Mouse (Mus musculus) hindlimb bud, embryonic 11.5 days (tissue): Measurements from ENCODE around the gene Hddc3.

Experiments used
- DNase-seq: peaks from one replicate; pipeline ENCODE4 v3.0.0-alpha.2; 2012; ENCODE audit warnings: low read depth, low spot score; ENCODE audit errors: extremely low spot score

Gene Hddc3

DNA sequence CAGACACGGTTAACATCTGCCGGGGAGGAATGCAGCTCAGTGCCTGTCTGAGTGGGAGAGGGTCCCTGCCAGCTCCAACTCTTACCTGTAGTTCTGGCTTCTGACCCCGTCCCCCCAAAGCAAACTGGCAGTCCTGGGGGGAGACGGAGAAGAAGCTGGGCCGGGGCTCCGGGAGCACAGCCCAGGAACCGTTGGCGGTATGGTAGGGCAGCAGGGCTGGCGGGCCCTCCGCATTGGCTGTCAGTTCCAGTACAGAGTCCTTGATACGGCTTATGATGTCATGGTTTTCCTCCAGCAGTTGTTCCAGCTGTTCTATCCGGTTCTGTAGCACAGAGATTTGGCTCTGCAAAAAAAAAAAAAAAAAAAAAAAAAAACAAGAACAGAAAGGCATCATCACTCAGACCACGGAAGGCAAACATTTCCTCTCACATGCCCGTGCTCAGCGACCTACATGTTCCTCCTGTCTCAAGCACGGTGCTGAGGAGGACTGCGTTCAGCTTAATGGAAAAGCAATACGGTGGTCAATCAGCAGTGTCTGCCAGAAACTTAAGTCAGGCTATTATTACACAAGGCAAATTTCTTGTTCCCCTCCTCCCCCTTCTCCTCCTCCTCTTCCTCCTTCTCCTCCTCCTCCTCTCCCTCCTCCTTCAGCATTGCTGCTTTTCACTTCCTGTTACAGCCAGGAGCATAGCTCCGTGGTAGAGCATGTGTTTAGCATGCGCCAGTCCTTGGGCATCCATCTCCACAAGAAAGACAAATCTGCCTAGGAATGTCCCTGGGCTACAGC, 25.9 kb downstream of the Hddc3 start:
- DNase-seq = no peak

GRCm38 (mm10) chr7:80369461-80369860, 26.6 kb downstream of the Hddc3 start:
- no peak for DNase-seq

- no peak for DNase-seq
Measured at GRCm38 (mm10) chr7:80369967-80370431, 27.1 kb downstream of the Hddc3 start.

GRCm38 (mm10) chr7:80370649-80371040, 27.7 kb downstream of the Hddc3 start:
- DNase-seq = no peak

DNA sequence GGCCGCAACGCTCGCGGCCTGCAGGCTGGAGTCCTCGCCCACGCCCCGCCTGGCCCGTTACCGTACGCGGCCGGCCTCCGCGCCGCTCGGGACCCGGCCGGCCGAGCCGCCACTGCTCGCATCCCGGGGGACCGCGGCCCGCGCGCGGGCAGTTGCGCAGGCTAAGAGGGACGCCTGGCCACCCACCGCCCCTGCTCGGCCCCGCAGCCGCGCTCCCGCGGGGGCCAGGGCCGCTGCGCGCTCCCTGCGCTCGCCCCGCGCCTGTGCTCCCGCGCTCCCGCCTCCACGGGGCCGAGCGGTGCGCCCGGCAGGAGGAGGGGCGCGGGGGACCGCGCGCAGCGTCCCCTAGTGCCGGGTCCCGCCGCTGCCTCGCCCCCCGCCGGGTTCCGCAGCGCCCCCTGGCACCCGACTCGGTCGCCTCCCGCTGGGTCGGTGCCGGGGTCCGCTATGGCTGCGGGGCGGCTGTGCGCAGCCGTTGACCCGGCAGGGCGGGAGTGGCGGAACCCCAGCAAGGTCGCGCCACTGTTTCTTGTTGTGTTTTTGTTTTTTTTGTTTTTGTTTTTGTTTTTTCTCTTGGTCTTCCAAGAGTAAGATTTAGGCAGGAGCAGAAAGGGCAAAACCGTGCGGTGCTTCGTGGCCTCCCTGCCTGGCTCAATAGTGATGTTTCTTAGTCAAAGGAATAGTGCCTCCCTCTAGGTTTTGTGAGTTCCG, 28.3 kb downstream of the Hddc3 start, which contains the start of gene Man2a2:
TSS of gene Man2a2 (minus strand) at position 335 of the 711 bp plus-strand sequence.
- DNase-seq = no peak

- no peak for DNase-seq
Measured at GRCm38 (mm10) chr7:80372166-80372565, 29.3 kb downstream of the Hddc3 start.

DNA sequence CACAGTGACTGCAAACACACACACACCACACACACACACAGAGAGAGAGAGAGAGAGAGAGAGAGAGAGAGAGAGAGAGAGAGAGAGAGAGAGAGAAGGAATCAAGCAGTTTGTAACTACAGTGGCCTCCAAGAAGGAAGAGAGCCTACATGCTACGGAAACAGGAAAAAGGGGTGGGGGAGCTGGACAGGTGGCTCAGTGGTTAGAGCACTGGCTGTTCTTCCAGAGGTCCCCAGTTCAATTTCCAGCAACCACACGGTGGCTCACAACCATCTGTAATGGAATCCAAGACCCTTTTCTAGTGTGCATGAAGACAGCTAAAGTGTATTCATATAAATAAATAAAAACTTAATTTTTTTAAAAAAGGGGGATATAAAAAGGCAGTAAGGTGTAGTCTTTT, 29.8 kb downstream of the Hddc3 start:
- no peak for DNase-seq

GRCm38 (mm10) chr7:80373352-80373751, 30.4 kb downstream of the Hddc3 start:
- no peak for DNase-seq

GRCm38 (mm10) chr7:80373850-80374249, 30.9 kb downstream of the Hddc3 start:
- no peak for DNase-seq

GRCm38 (mm10) chr7:80374280-80374679, 31.4 kb downstream of the Hddc3 start:
- no peak for DNase-seq

GRCm38 (mm10) chr7:80374733-80375132, 31.8 kb downstream of the Hddc3 start:
- no peak for DNase-seq

- no peak for DNase-seq
Measured at GRCm38 (mm10) chr7:80375376-80376039, 32.6 kb downstream of the Hddc3 start.

GRCm38 (mm10) chr7:80376192-80376591, 33.3 kb downstream of the Hddc3 start:
- no peak for DNase-seq

DNA sequence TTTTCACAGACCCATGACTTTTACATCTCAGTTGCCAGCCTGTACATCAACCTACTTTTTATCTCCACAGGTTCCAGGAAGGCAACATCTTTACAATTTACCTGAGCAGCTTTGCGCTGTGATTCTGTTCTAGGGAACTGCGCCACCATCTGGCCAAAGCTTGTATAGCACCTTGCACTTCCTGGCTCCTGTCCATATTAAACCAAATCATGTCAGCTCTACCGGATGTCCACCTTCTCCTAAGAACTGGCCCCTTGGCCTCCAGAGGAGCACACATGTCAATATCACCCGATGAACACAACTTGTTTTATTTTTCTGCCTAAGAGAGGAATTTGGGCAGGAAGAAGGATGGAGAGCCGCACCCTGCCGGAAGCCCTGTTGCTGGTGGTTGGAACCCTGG, 34.6 kb downstream of the Hddc3 start:
- DNase-seq = no peak

GRCm38 (mm10) chr7:80379531-80379930, 36.6 kb downstream of the Hddc3 start:
- no peak for DNase-seq

- DNase-seq = no peak
Measured at GRCm38 (mm10) chr7:80382919-80383318, 40.0 kb downstream of the Hddc3 start.

- DNase-seq = peak; percentile 88
Measured at GRCm38 (mm10) chr7:80386235-80386930, 43.5 kb downstream of the Hddc3 start.

DNA sequence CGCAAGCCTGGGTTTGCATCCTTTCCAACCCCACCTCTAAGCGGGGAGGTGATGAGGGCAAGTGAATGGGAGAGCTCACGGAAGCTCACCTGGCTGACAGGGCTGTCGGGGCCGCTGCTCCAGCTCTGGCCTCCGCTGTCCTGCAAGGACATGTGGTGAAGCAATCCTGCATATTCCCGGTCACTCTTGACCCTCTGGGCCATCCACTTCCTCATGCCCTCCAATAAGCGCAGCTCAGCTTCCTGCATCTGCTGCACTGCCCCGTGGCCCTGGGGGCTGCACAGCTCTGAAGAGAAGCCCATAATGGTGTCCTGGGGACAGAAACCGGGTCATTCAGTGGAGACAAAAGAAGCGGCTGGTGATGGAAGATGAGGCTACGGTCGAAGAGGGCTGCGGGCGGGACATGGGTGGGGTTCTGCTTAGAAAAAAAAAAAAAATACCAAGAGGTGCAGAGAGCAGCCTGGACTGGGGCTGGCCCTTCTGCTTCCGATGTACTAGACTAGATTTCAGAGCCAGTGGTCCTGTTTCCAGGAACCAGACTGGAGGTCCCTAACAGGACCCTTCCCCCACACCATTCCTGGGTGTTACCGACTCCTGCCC, 44.2 kb downstream of the Hddc3 start:
- no peak for DNase-seq

- no peak for DNase-seq
Measured at GRCm38 (mm10) chr7:80387633-80388543, 45.0 kb downstream of the Hddc3 start, which contains the start of gene Fes. TSS of gene Fes (minus strand) at chr7:80387946.

GRCm38 (mm10) chr7:80392119-80392518, 49.2 kb downstream of the Hddc3 start:
- no peak for DNase-seq
